Mouse (Mus musculus): ENCODE data around the gene Nfyb.

DNA sequence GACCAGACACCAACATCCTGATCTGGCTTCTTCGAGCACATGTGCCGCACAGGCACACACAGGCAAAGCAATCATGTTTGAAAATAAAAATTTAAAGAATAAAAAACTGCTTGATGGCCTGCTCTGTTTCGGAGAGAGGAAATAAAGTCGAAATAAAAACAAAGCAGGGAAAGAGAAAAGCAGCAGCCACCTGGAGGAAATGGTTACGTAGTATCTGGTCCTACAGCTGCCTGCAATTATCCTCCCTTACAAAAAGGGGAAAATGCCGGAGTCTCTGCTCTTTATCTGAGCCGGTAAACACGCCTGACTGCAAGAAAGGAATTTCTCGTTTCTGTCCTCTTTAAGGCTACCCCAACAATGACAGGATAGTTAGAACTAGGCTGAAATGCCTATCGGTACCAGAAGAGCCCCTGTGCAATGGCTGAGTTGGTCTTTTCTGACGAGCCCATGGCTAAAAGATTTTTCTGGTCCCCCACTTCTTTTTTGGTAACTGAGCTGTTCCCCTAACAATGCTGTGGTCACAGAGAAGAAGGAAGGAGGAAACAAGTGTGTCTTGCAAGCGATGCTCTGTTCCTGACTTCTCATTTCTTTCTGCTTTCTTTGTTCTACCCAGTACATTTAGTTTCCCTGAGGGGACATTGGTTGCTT lies 32.7 kb upstream of the Nfyb start:
- TF ChIP-seq CTCF (IDR thresholded peaks at IDR 0.05; ENCODE audit: extremely low read depth, insufficient read depth, low read length), result no peak
- no peak for TF ChIP-seq POLR2A (IDR thresholded peaks at IDR 0.05; ENCODE audit: extremely low read depth, insufficient read depth, low read length)
